Mouse (Mus musculus) lung, adult 2 months (tissue): ENCODE results near the gene Nbea.

Experiments used
- CTCF ChIP-seq: fragments of 200-500 bp; IDR thresholded peaks from 2 replicates; pipeline ENCODE4 v1.5.1; 2011; ENCODE audit warnings: mild to moderate bottlenecking, low read length, control low read depth; ENCODE audit not compliant: insufficient read depth
- POLR2A ChIP-seq: fragments of 200-500 bp; IDR thresholded peaks from 2 replicates; pipeline ENCODE4 v1.6.1; 2011; ENCODE audit warnings: low read depth, mild to moderate bottlenecking, control low read depth, low read length, borderline replicate concordance; ENCODE audit errors: extremely low read depth

GRCm38 (mm10) chr3:56066360-56067040 lies 117.0 kb downstream of the Nbea start:
- no peak for TF ChIP-seq POLR2A
- TF ChIP-seq CTCF = no peak
